Mouse (Mus musculus) adrenal gland, postnatal 36 days (tissue): ENCODE data around the gene Ceacam1. TPM values are rescaled to one million over a fixed set of nuclear protein-coding genes. Genes with fewer than 3 reads are reported as not detected.

Source experiments
- total RNA-seq, 2 experiments: library from RNA; stranded (reverse); gene quantifications; 2 replicates each; pipeline ENCODE4 v1.2.3; 2021

Gene Ceacam1
- total RNA-seq, 2 experiments from 2014 or later: 9.6 to 19.9 TPM

Other genes starting within 250 kb of the Ceacam1 start
- 10 to 100 TPM; 93.3 to 96.7 TPM for gene Gsk3a, start 239.8 kb downstream of the Ceacam1 start, total RNA-seq
- 10 to 100 TPM; 25.4 to 40.9 TPM for gene Erf, start 226.8 kb downstream of the Ceacam1 start, total RNA-seq
- gene Cic, start 209.9 kb downstream of the Ceacam1 start, total RNA-seq: 100 to 1,000 TPM in 1 of 2 experiments, 10 to 100 TPM in 1; 94.8 to 116 TPM
- 10 to 100 TPM; 32.7 to 34.0 TPM for gene Pafah1b3, start 179.6 kb downstream of the Ceacam1 start, total RNA-seq
- gene Prr19, start 176.2 kb downstream of the Ceacam1 start, total RNA-seq: not detected
- gene Tmem145, start 171.5 kb downstream of the Ceacam1 start, total RNA-seq: 1 to 10 TPM; 1.5 to 1.6 TPM
- gene Megf8, start 160.4 kb downstream of the Ceacam1 start, total RNA-seq: 10 to 100 TPM; 43.7 to 51.3 TPM
- gene Cnfn, start 107.9 kb downstream of the Ceacam1 start, total RNA-seq: not detected
- gene Lipe, start 78.9 kb downstream of the Ceacam1 start, total RNA-seq: 100 to 1,000 TPM; 342 to 355 TPM
- gene Cxcl17, start 64.7 kb downstream of the Ceacam1 start, total RNA-seq: not detected
- 1 to 10 TPM; 1.4 to 2.4 TPM for gene Ceacam2, start 62.3 kb upstream of the Ceacam1 start, total RNA-seq
- gene Erich4, start 138.3 kb upstream of the Ceacam1 start, total RNA-seq: not detected
- 10 to 100 TPM; 22.1 to 25.3 TPM for gene Dmac2, start 141.8 kb upstream of the Ceacam1 start, total RNA-seq
- gene B3gnt8, start 149.1 kb upstream of the Ceacam1 start, total RNA-seq: 1 to 10 TPM; 1.8 to 2.0 TPM
- 100 to 1,000 TPM; 176 to 245 TPM for gene Bckdha, start 181.4 kb upstream of the Ceacam1 start, total RNA-seq
- gene Exosc5, start 181.6 kb upstream of the Ceacam1 start, total RNA-seq: 10 to 100 TPM; 39.6 to 54.0 TPM
- not detected for gene Tmem91, start 197.6 kb upstream of the Ceacam1 start, total RNA-seq
- gene B9d2, start 203.2 kb upstream of the Ceacam1 start, total RNA-seq: 10 to 100 TPM; 15.3 to 18.0 TPM
- gene Tgfb1, start 209.4 kb upstream of the Ceacam1 start, total RNA-seq: 10 to 100 TPM; 35.5 to 48.9 TPM
- gene Ccdc97, start 241.5 kb upstream of the Ceacam1 start, total RNA-seq: 10 to 100 TPM; 45.9 to 49.0 TPM